Mouse (Mus musculus) gastrocnemius, postnatal 10 days (tissue): Measurements from ENCODE around the gene Tprg. TPM values are rescaled to one million over a fixed set of nuclear protein-coding genes. Genes with fewer than 3 reads are reported as not detected.
A peak's percentile ranks its signal among the peaks of the same experiment; 100 is the strongest.

Experiments used
- DNase-seq: peaks from one replicate; pipeline ENCODE4 v3.0.0; 2021; ENCODE audit warnings: mixed read lengths
- total RNA-seq, 2 experiments: library from RNA; stranded (reverse); gene quantifications; 2 replicates each; pipeline ENCODE4 v1.2.3; 2021

The Tprg gene
- total RNA-seq, 2 experiments from 2014 or later: not detected

GRCm38 (mm10) chr16:25425376-25425775, 138.8 kb downstream of the Tprg start:
- no peak for DNase-seq

- DNase-seq: no peak
Observed at GRCm38 (mm10) chr16:25426261-25426660, 139.6 kb downstream of the Tprg start.

DNA sequence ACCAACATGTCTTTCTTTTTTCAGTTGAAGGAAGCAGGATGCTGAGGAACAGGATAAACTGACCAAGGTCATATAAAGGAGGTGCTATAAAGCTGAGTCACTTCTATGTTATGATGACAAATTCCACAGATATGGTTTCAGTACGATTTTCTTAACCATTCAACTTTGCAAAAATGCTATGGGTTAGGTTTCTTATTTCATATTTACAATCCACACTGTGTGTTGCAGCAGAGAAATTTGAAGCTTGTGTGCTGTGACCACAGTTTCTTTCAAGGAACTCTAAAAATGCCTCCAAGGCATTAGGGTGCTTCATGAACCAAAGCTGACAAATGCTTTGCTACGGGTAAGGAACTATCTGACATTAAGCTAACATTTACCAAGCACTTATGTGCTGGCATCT, 153.4 kb downstream of the Tprg start:
- no peak for DNase-seq

DNA sequence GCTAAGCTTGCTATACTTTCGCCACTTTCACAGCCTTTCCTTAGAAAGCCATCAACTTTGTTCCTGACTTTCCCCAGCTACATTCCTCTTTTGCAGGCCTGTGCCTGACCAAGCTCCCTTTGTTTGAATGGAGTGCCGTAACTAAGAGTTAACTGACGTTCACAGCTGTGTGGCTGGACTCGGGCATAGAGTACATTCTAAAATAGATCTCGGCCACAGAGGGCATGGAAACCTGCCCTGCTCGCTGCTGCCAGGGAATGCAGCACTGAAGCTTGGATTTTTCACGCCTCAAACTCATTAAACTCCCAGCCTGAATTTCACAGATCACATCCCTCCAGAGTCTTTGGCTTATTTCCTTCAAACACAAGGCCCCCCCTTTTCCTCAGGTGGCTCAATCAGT, 159.0 kb downstream of the Tprg start:
- peak; percentile 67 for DNase-seq

DNA sequence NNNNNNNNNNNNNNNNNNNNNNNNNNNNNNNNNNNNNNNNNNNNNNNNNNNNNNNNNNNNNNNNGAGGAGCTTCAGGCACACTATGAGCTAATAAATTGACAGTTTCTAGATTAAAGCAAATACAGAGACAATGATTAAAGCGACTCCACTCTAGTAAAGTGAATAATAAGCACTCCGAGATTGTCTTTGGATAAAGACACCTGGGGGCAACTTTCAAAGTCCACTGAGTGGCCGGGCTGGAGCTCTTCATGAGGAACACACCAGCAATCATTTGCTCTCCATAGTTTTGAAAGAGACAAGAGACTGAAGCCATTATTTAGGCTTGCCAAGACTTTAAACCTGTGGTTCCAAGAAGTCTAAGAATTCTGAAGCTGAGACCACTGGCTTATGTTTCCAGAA, 164.9 kb downstream of the Tprg start:
- no peak for DNase-seq

DNA sequence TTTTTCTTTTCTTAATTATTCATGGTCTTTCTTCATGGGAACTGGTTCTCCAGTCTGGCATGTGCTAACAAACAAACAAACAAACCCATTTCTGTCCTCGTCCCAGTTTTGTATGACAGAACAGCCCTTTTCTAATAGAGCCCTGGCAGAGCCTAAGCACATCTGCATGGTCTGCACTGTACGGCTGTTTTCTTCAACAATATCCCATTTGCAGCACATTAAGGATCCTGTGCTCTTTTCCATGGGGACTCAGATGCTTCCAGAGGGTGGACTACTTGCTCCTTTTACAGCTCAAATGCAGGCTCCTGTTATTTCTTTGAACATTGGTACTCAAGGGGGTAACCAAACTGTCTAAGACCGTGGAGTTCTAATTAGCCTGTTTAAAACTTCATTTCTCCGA, 178.1 kb downstream of the Tprg start:
- no peak for DNase-seq

DNA sequence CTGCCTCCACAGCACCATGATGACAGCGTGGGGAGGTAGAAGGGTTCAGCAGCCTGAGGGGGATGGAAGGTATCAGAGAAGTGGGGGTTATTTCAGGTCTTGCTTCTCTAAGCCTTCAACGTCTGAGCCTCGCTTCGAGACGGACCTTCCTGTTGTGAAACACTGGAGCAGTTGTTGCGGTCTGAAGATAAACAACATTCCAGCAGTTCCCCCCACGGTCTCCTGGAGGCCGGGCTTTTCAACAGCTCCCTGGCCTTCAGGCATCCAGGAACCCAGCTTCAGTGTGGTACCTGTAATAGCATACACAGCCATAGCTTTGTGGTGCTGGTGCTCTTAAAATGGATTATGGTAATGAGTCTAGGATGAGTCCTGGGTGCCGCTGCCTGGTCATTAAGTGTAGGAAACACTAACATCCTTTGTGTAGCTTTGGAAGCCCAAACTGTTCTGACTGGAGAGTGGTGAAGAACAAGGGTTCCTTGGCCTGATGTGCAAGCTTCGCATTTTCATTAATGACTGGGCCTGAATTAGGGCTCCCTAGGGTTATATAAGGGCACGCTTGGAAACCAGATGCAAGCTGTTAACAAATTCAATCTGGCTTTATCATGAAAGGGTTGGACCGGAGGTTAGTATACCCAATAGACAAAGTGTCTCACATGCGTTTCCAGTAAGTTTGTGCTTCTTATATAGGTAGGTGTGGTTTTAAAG, 179.0 kb downstream of the Tprg start:
- no peak for DNase-seq

DNA sequence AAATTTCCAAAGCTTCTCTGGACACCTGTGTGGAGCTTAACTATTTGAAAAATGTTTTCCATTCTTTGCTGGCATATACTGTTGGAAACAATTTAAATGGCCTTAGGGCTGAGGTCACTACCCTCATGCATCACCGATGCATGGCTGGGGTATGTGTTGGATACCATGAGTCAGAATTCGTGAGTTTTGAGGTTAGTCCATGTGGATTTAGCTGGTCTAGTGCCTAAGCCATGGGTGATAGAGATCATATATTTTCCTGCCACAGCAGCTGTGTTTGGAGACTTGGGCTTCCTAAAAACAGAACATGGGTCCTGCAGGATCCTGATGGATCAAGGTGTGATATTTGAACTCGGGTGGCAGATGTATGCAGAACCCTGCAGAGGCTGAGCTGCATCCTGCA, 181.4 kb downstream of the Tprg start:
- no peak for DNase-seq

DNA sequence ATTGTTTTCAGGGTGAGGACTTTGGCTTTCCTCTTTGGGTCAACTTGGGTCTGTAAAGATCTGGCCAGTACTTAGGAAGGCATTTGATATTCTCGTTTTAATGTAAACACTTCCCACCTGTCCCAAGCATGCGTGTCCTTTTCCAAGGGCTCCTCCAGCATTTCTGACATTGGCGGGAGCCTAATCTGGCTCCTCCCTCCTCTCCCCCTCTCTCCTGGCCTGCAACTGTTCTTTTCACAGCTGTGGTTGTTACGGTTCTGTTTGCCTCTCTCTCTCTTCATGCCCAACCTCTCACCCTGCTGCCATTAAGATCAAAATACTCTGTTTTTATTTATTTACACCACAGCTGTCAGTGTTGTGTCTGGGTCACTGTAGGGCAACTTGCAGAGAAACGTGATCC, 182.0 kb downstream of the Tprg start:
- no peak for DNase-seq
